Mouse (Mus musculus) liver, embryonic 11.5 days (tissue): ENCODE data around the gene Ccdc162. TPM values are rescaled to one million over a fixed set of nuclear protein-coding genes. Genes with fewer than 3 reads are reported as not detected.

Experiments used
- ATAC-seq: fragments of 200-750 bp; cut with Nextera tagmentation; replicated peaks from 2 replicates; pipeline ENCODE4 v1.8.0; 2017; ENCODE audit warnings: moderate number of reproducible peaks, mild to moderate bottlenecking, moderate TSS enrichment, moderate library complexity; ENCODE audit not compliant: low FRiP score
- DNase-seq: peaks from one replicate; pipeline ENCODE4 v3.0.0-alpha.2; 2017; ENCODE audit warnings: low spot score
- H3K27ac ChIP-seq: fragments of 300-500 bp; sonication (generic); 2 replicates; pipeline ENCODE4 v1.5.1; 2014; ENCODE audit warnings: mild to moderate bottlenecking, low read depth, low read length, control low read depth
- H3K27me3 ChIP-seq: fragments of 300-500 bp; sonication (generic); replicated peaks from 2 replicates; pipeline ENCODE4 v1.6.1; 2014; ENCODE audit warnings: low read length, mixed read lengths; ENCODE audit not compliant: control insufficient read depth, insufficient read depth
- H3K36me3 ChIP-seq: fragments of 300-500 bp; sonication (generic); 2 replicates; pipeline ENCODE4 v1.6.1; 2014; ENCODE audit warnings: mild to moderate bottlenecking, low read length, moderate library complexity, mixed read lengths; ENCODE audit not compliant: control insufficient read depth, insufficient read depth
- H3K4me1 ChIP-seq: fragments of 300-500 bp; sonication (generic); replicated peaks from 2 replicates; pipeline ENCODE4 v1.6.1; 2014; ENCODE audit warnings: low read length, mixed read lengths; ENCODE audit not compliant: control insufficient read depth, insufficient read depth
- H3K4me2 ChIP-seq: fragments of 300-500 bp; sonication (generic); 2 replicates; pipeline ENCODE4 v1.6.1; 2014; ENCODE audit warnings: mild to moderate bottlenecking, control low read depth, moderate library complexity
- H3K4me3 ChIP-seq: fragments of 300-500 bp; sonication (generic); 2 replicates; pipeline ENCODE4 v1.5.1; 2014; ENCODE audit warnings: low read depth, low read length, control low read depth
- H3K9ac ChIP-seq: fragments of 300-500 bp; sonication (generic); 2 replicates; pipeline ENCODE4 v1.6.1; 2014; ENCODE audit warnings: low read depth, low read length, control low read depth
- H3K9me3 ChIP-seq: fragments of 300-500 bp; sonication (generic); 2 replicates; pipeline ENCODE4 v1.6.1; 2016; ENCODE audit warnings: low read length, inconsistent platforms, mixed read lengths; ENCODE audit not compliant: control insufficient read depth
- WGBS: fragments of 180-500 bp; shearing (Covaris S2); extraction: QIAGEN DNeasy Blood & Tissue Kit; methylation state at CpG from one replicate; pipeline ENCODE4 v1.1.7; 2014; 5-methylcytosine and 5-hydroxymethylcytosine counted together
- polyA plus RNA-seq: library from polyadenylated mRNA; unstranded; fragments of >200 nt; fragmentation: Nextera tagmentation; extraction: Ambion mirVana; gene quantifications from 2 replicates; pipeline ENCODE4 v1.2.1, GENCODE M21; 2014

Ccdc162 gene
- polyA plus RNA-seq, 1 experiment from 2014 or later, result 0.43 TPM

- DNase-seq (no peak), ATAC-seq (no peak)
- Histone ChIP-seq H3K4me1 (peaks cover 9% of the 10 kb centered on the region; the same call in 1 of the 2 replicates), H3K27ac (no peak overlapping the region), H3K4me2 (no peak overlapping the region), H3K36me3 (no peaks in the 10 kb centered on the region), H3K27me3 (no peaks in the 10 kb centered on the region), H3K9me3 (no peaks in the 10 kb centered on the region), H3K4me3 (no peak overlapping the region), H3K9ac (no peak overlapping the region)
- WGBS, result 86% methylated on average over 1 of the region's 1 CpGs
These were observed 113.8 kb downstream of the Ccdc162 start for GRCm38 (mm10) chr10:41602667-41603066.

DNA sequence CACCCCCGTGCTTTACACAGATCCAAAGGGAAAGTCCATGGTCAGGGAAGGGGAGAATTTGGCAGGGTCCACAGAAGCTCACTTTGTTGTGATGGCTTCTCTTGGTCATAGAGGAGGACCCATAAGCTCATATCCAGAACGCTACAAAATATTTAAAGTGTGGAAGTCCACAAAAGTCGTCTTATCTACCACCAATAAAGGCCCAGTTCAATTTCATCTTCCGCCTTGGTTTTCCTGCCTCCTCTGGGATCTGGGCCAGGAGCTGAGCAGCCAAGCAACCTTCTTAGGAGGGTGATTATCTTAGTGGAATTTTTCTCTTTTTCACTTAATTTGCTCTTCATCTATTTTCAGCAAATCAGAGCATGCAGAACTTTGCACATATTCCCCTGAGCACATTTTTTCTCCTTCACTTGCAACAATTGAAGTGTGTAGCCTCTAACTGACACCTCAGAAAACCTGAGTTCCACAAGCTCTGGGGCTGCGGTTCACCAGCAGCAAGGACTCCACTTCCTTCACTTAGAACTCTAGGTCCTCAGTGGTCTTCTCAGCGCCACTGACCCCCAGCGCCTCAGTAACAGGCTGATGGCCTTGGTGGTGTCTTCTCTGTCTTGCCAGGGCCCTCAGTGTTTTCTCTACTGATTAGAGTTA, 114.4 kb downstream of the Ccdc162 start:
- no peak overlapping the region for H3K4me2 ChIP-seq
- H3K27me3 ChIP-seq, result no peaks in the 10 kb centered on the region
- ATAC-seq, result no peak
- no peak overlapping the region for H3K4me3 ChIP-seq
- no peak overlapping the region for H3K27ac ChIP-seq
- no peak overlapping the region for H3K9ac ChIP-seq
- H3K4me1 ChIP-seq, result peaks cover 9% of the 10 kb centered on the region; the same call in 1 of the 2 replicates
- H3K9me3 ChIP-seq, result no peaks in the 10 kb centered on the region
- DNase-seq, result no peak
- 66% methylated on average over 7 of the region's 7 CpGs for WGBS
- no peaks in the 10 kb centered on the region for H3K36me3 ChIP-seq

GRCm38 (mm10) chr10:41601302-41601701, 115.1 kb downstream of the Ccdc162 start:
- no peak overlapping the region for H3K27ac ChIP-seq
- H3K9ac ChIP-seq, result no peak overlapping the region
- WGBS, result 70% methylated on average over 4 of the region's 4 CpGs
- ATAC-seq (no peak), DNase-seq (no peak)
- peaks cover 9% of the 10 kb centered on the region; the same call in 1 of the 2 replicates for H3K4me1 ChIP-seq
- no peaks in the 10 kb centered on the region for H3K27me3 ChIP-seq
- H3K9me3 ChIP-seq, result no peaks in the 10 kb centered on the region
- no peak overlapping the region for H3K4me2 ChIP-seq
- no peaks in the 10 kb centered on the region for H3K36me3 ChIP-seq
- no peak overlapping the region for H3K4me3 ChIP-seq

GRCm38 (mm10) chr10:41599051-41599450, 117.4 kb downstream of the Ccdc162 start:
- Histone ChIP-seq H3K9ac (no peak overlapping the region), H3K36me3 (no peaks in the 10 kb centered on the region), H3K4me1 (peaks cover 7% of the 10 kb centered on the region), H3K4me2 (no peak overlapping the region), H3K9me3 (no peaks in the 10 kb centered on the region), H3K27me3 (no peaks in the 10 kb centered on the region), H3K4me3 (no peak overlapping the region), H3K27ac (no peak overlapping the region)
- 54% methylated on average over 9 of the region's 9 CpGs for WGBS
- DNase-seq (no peak), ATAC-seq (no peak)

GRCm38 (mm10) chr10:41598221-41598620, 118.2 kb downstream of the Ccdc162 start:
- 48% methylated on average over 9 of the region's 9 CpGs for WGBS
- H3K36me3 ChIP-seq, result no peaks in the 10 kb centered on the region
- no peak overlapping the region for H3K4me3 ChIP-seq
- no peaks in the 10 kb centered on the region for H3K27me3 ChIP-seq
- H3K27ac ChIP-seq, result no peak overlapping the region
- DNase-seq (no peak), ATAC-seq (no peak)
- peaks cover 7% of the 10 kb centered on the region for H3K4me1 ChIP-seq
- H3K9ac ChIP-seq, result no peak overlapping the region
- no peak overlapping the region for H3K4me2 ChIP-seq
- H3K9me3 ChIP-seq, result no peaks in the 10 kb centered on the region

GRCm38 (mm10) chr10:41595550-41595949, 120.9 kb downstream of the Ccdc162 start:
- H3K27me3 ChIP-seq, result no peaks in the 10 kb centered on the region
- no peak for DNase-seq
- no peak for ATAC-seq
- H3K27ac ChIP-seq, result no peak overlapping the region
- no peak overlapping the region for H3K4me2 ChIP-seq
- no peak overlapping the region for H3K4me3 ChIP-seq
- no peaks in the 10 kb centered on the region for H3K36me3 ChIP-seq
- 63% methylated on average over 3 of the region's 3 CpGs for WGBS
- peaks cover 7% of the 10 kb centered on the region for H3K4me1 ChIP-seq
- H3K9me3 ChIP-seq, result no peaks in the 10 kb centered on the region
- H3K9ac ChIP-seq, result no peak overlapping the region

GRCm38 (mm10) chr10:41594957-41595356, 121.5 kb downstream of the Ccdc162 start:
- Histone ChIP-seq H3K4me3 (no peak overlapping the region), H3K36me3 (no peaks in the 10 kb centered on the region), H3K27me3 (no peaks in the 10 kb centered on the region), H3K4me1 (peaks cover 7% of the 10 kb centered on the region), H3K4me2 (no peak overlapping the region; the same call in 1 of the 2 replicates), H3K27ac (no peak overlapping the region), H3K9ac (no peak overlapping the region), H3K9me3 (no peaks in the 10 kb centered on the region)
- 44% methylated on average over 2 of the region's 2 CpGs for WGBS
- no peak for DNase-seq
- no peak for ATAC-seq

GRCm38 (mm10) chr10:41594433-41594832, 122.0 kb downstream of the Ccdc162 start:
- Histone ChIP-seq H3K27me3 (no peaks in the 10 kb centered on the region), H3K9me3 (no peaks in the 10 kb centered on the region), H3K4me3 (no peak overlapping the region), H3K27ac (no peak overlapping the region), H3K4me2 (no peak overlapping the region), H3K9ac (no peak overlapping the region), H3K36me3 (no peaks in the 10 kb centered on the region), H3K4me1 (peaks cover 7% of the 10 kb centered on the region)
- 77% methylated on average over 8 of the region's 8 CpGs for WGBS
- DNase-seq (no peak), ATAC-seq (no peak)

DNA sequence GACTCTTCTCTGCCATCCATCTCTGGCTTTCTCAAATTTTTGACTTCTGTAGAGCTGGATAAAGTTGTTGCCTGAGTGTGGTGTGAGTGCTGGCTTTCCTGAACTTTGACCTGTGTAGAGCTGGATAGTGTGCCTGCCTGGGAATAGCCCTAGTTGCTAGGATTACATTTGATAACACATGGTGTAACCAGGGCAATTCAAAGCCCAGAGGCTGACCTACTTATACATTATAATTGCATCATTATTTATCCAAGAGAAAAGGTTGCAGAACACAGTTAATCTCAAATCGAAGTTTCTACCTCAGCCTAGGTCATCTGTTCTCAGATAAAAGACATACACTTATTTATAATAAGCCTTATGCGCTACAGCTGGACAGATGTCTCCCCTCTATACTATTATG, 127.8 kb downstream of the Ccdc162 start:
- H3K4me2 ChIP-seq, result no peak overlapping the region

More for the DNA sequence above, 127.8 kb downstream of the Ccdc162 start:
- Histone ChIP-seq H3K27ac (no peak overlapping the region), H3K4me1 (no peaks in the 10 kb centered on the region), H3K4me3 (no peak overlapping the region), H3K9me3 (no peaks in the 10 kb centered on the region), H3K9ac (no peak overlapping the region), H3K36me3 (no peaks in the 10 kb centered on the region), H3K27me3 (no peaks in the 10 kb centered on the region)
- WGBS, result 70% methylated on average over 2 of the region's 2 CpGs
- no peak for ATAC-seq
- no peak for DNase-seq
